In the genomic region with DNA sequence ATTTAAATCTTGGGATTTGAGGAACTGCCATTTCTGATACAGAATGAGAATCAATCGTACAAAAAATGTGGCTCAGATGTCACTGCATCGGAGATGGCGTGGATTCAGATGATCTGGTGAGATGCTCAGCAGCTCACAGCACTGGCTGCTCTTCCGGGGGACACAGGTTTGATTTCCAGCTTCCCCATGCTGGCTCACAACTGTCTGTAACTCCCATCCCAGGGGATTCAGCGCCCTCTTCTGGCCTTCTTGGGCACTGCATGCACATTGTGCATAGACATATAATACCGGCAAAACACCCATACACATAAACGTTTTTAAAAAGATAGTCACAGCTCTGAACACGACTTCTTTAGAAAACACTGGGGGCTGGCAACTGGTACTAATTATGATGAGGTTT, we compare ENCODE assay signal across 11 mouse cellular contexts. TPM values are rescaled to one million over a fixed set of nuclear protein-coding genes. Genes with fewer than 3 reads are reported as not detected.
DNase-seq lines count a peak whose midpoint lies in the region; ATAC-seq and TF ChIP-seq lines count a peak whose summit lies in the region.
"Had no signal": no experiment of that assay in that cellular context is flagged by ENCODE, and none has a peak within 500 bp of the region (broad histone marks: within the 10 kb centered on the region; RNA-seq: fewer than 3 reads in every experiment).

No protein-coding gene starts in this region.

- TF ChIP-seq CTCF in liver, adult 2 months (IDR thresholded peaks at IDR 0.05; ENCODE audit: low read depth, low read length), result peak; percentile 41
- peak; percentile 49 for TF ChIP-seq CTCF in bone marrow, adult 2 months (IDR thresholded peaks at IDR 0.05; ENCODE audit: control insufficient read depth, insufficient read depth, low read length)

- no peaks in the 10 kb centered on the region for H3K36me3 ChIP-seq in forebrain, embryonic 11.5 days (ENCODE audit: control insufficient read depth, insufficient read depth, low read length)
- no peaks in the 10 kb centered on the region for H3K36me3 ChIP-seq in forebrain, embryonic 10.5 days (replicated peaks)
- no peaks in the 10 kb centered on the region for H3K36me3 ChIP-seq in liver, adult 2 months (ENCODE audit: control insufficient read depth, insufficient read depth, low read length)
- no peaks in the 10 kb centered on the region for H3K36me3 ChIP-seq in liver, embryonic 11.5 days (ENCODE audit: control insufficient read depth, insufficient read depth, low read length)
- H3K36me3 ChIP-seq: embryonic facial prominence, embryonic 13.5 days; hindbrain, embryonic 15.5 days had no signal

- no peak overlapping the region for H3K27ac ChIP-seq in forebrain, embryonic 11.5 days (ENCODE audit: low read depth, low read length)
- H3K27ac ChIP-seq in forebrain, embryonic 10.5 days, result no peak overlapping the region
- H3K27ac ChIP-seq in liver, adult 2 months (replicated peaks; ENCODE audit: insufficient read depth, low read depth, low read length), result no peak overlapping the region
- H3K27ac ChIP-seq in liver, embryonic 11.5 days (ENCODE audit: low read depth, low read length), result no peak overlapping the region
- H3K27ac ChIP-seq in bone marrow, adult 2 months (ENCODE audit: control insufficient read depth, insufficient read depth, low read depth, low read length, poor library complexity), result no peak overlapping the region
- H3K27ac ChIP-seq: embryonic facial prominence, embryonic 13.5 days; hindbrain, embryonic 15.5 days had no signal

- no peak overlapping the region for H3K9ac ChIP-seq in forebrain, embryonic 11.5 days (ENCODE audit: low read length)
- no peak overlapping the region for H3K9ac ChIP-seq in liver, adult 2 months (ENCODE audit: low read depth, low read length)
- H3K9ac ChIP-seq in liver, embryonic 11.5 days (ENCODE audit: low read depth, low read length), result no peak overlapping the region
- H3K9ac ChIP-seq: embryonic facial prominence, embryonic 13.5 days; hindbrain, embryonic 15.5 days had no signal

- H3K4me1 ChIP-seq in forebrain, embryonic 11.5 days (replicated peaks; ENCODE audit: control insufficient read depth, insufficient read depth, low read length), result 0 out of 2 replicates have a peak, but pooled peaks cover 1% of the 10 kb centered on the region
- no peaks in the 10 kb centered on the region for H3K4me1 ChIP-seq in forebrain, embryonic 10.5 days
- no peaks in the 10 kb centered on the region; the same call in 1 of the 2 replicates for H3K4me1 ChIP-seq in liver, adult 2 months (ENCODE audit: control insufficient read depth, insufficient read depth, low read length)
- H3K4me1 ChIP-seq in liver, embryonic 11.5 days (replicated peaks; ENCODE audit: control insufficient read depth, insufficient read depth, low read length), result no peaks in the 10 kb centered on the region
- no peaks in the 10 kb centered on the region for H3K4me1 ChIP-seq in bone marrow, adult 2 months (ENCODE audit: control insufficient read depth, insufficient read depth, low read length)
- H3K4me1 ChIP-seq: embryonic facial prominence, embryonic 13.5 days had no signal

- 75% methylated on average over 8 of the region's 8 CpGs for WGBS in forebrain, embryonic 11.5 days
- WGBS in forebrain, embryonic 10.5 days, result 75% methylated on average over 8 of the region's 8 CpGs
- WGBS in liver, adult 2 months, result 72% methylated on average over 8 of the region's 8 CpGs
- 68% methylated on average over 8 of the region's 8 CpGs for WGBS in liver, embryonic 11.5 days
- WGBS in bone marrow, adult 2 months, result 73% methylated on average over 8 of the region's 8 CpGs

- TF ChIP-seq POLR2A in liver, adult 2 months (IDR thresholded peaks at IDR 0.05; ENCODE audit: extremely low read depth, insufficient read depth, low read length), result no peak
- no peak for TF ChIP-seq POLR2A in bone marrow, adult 2 months (IDR thresholded peaks at IDR 0.05; ENCODE audit: borderline replicate concordance, control insufficient read depth, low read depth, low read length)

- H3K4me3 ChIP-seq in forebrain, embryonic 11.5 days (ENCODE audit: low read depth, low read length), result no peak overlapping the region
- H3K4me3 ChIP-seq in forebrain, embryonic 10.5 days, result no peak overlapping the region
- no peak overlapping the region for H3K4me3 ChIP-seq in liver, adult 2 months (ENCODE audit: insufficient read depth, low read depth, low read length)
- no peak overlapping the region for H3K4me3 ChIP-seq in liver, embryonic 11.5 days (ENCODE audit: low read depth, low read length)
- no peak overlapping the region for H3K4me3 ChIP-seq in bone marrow, adult 2 months (replicated peaks; ENCODE audit: control insufficient read depth, low read depth, low read length)
- H3K4me3 ChIP-seq: embryonic facial prominence, embryonic 13.5 days; hindbrain, embryonic 15.5 days had no signal

- DNase-seq in forebrain, embryonic 11.5 days (ENCODE audit: low spot score), result peak; percentile 48
- DNase-seq in forebrain, embryonic 10.5 days (ENCODE audit: extremely low spot score, low spot score), result no peak
- no peak for DNase-seq in liver, adult 2 months (ENCODE audit: extremely low read depth, low read depth, low spot score)
- DNase-seq in liver, embryonic 11.5 days (ENCODE audit: low spot score), result no peak
- DNase-seq in B cell, adult 2 months, result peak; percentile 41 to 47
- no peak for DNase-seq in MN1 (ENCODE audit: low spot score)
- DNase-seq in layer of hippocampus, postnatal 14 days (ENCODE audit: low spot score in 2 of 2), result no peak
- DNase-seq: gastrocnemius, postnatal 10 days had no signal

- H3K27me3 ChIP-seq in forebrain, embryonic 11.5 days (ENCODE audit: control insufficient read depth, insufficient read depth, low read length), result no peaks in the 10 kb centered on the region
- no peaks in the 10 kb centered on the region for H3K27me3 ChIP-seq in forebrain, embryonic 10.5 days (ENCODE audit: poor library complexity, severe bottlenecking)
- no peaks in the 10 kb centered on the region for H3K27me3 ChIP-seq in liver, adult 2 months (ENCODE audit: control insufficient read depth, insufficient read depth, low read length)
- no peaks in the 10 kb centered on the region for H3K27me3 ChIP-seq in liver, embryonic 11.5 days (replicated peaks; ENCODE audit: control insufficient read depth, insufficient read depth, low read length)
- H3K27me3 ChIP-seq: embryonic facial prominence, embryonic 13.5 days; hindbrain, embryonic 15.5 days had no signal

- no peak for ATAC-seq in forebrain, embryonic 11.5 days (replicated peaks; ENCODE audit: low FRiP score)
- ATAC-seq in liver, embryonic 11.5 days (replicated peaks; ENCODE audit: low FRiP score), result no peak

- H3K4me2 ChIP-seq in forebrain, embryonic 11.5 days (ENCODE audit: low read depth, low read length, severe bottlenecking), result no peak overlapping the region
- no peak overlapping the region for H3K4me2 ChIP-seq in liver, embryonic 11.5 days
- H3K4me2 ChIP-seq: embryonic facial prominence, embryonic 13.5 days; hindbrain, embryonic 15.5 days had no signal

- H3K9me3 ChIP-seq in forebrain, embryonic 11.5 days (ENCODE audit: control insufficient read depth, low read length), result no peaks in the 10 kb centered on the region
- 0 out of 2 replicates have a peak, but pooled peaks cover 4% of the 10 kb centered on the region for H3K9me3 ChIP-seq in forebrain, embryonic 10.5 days
- H3K9me3 ChIP-seq in liver, embryonic 11.5 days (ENCODE audit: control insufficient read depth, low read length), result no peaks in the 10 kb centered on the region
- H3K9me3 ChIP-seq: embryonic facial prominence, embryonic 13.5 days had no signal

- H3K79me2 ChIP-seq in liver, adult 2 months (ENCODE audit: control insufficient read depth, insufficient read depth, low read length), result no peaks in the 10 kb centered on the region

RNA-seq across cellular contexts. Expression of gene Clec10a, which starts 21.6 kb away (rescaled TPM):
- 0.44 TPM in 1 of 2 replicates, not detected in the other for polyA plus RNA-seq in forebrain, embryonic 11.5 days (2014; fragmentation: Nextera tagmentation; extraction: Ambion mirVana)
- not detected in 2 replicates for polyA plus RNA-seq in forebrain, embryonic 10.5 days (2016; fragmentation: Nextera tagmentation; extraction: Ambion mirVana)
- total RNA-seq in liver, adult 2 months (2014; rRNA removed), result 0.55 and 0.67 TPM in 2 replicates
- polyA plus RNA-seq in liver, adult 2 months (2012; rRNA removed), result 0.27 and 0.95 TPM in 2 replicates
- 0.41 and 0.53 TPM in 2 replicates for polyA plus RNA-seq in liver, embryonic 11.5 days (2014; fragmentation: Nextera tagmentation; extraction: Ambion mirVana)
- polyA plus RNA-seq in bone marrow, adult 2 months (2011; ENCODE audit: insufficient read depth, insufficient read length, low replicate concordance, missing spikeins), result 6.4 and 15.1 TPM in 2 replicates
- total RNA-seq in layer of hippocampus, postnatal 14 days (2021), result 1 to 10 TPM; 1.1 to 2.3 TPM

RNA-seq across cellular contexts. Expression of gene Slc16a11, which starts 34.9 kb away (rescaled TPM):
- 0.91 and 1.0 TPM in 2 replicates for polyA plus RNA-seq in forebrain, embryonic 11.5 days (2014; fragmentation: Nextera tagmentation; extraction: Ambion mirVana)
- 0.79 and 1.2 TPM in 2 replicates for polyA plus RNA-seq in forebrain, embryonic 10.5 days (2016; fragmentation: Nextera tagmentation; extraction: Ambion mirVana)
- 6.6 and 12.5 TPM in 2 replicates for total RNA-seq in liver, adult 2 months (2014; rRNA removed)
- polyA plus RNA-seq in liver, adult 2 months (2012; rRNA removed), result 37.1 and 84.4 TPM in 2 replicates
- 0.75 and 0.81 TPM in 2 replicates for polyA plus RNA-seq in liver, embryonic 11.5 days (2014; fragmentation: Nextera tagmentation; extraction: Ambion mirVana)
- 1.9 and 2.4 TPM in 2 replicates for polyA plus RNA-seq in bone marrow, adult 2 months (2011; ENCODE audit: insufficient read depth, insufficient read length, low replicate concordance, missing spikeins)
- 10 to 100 TPM; 26.1 to 32.9 TPM for total RNA-seq in layer of hippocampus, postnatal 14 days (2021)

RNA-seq across cellular contexts. Expression of gene Slc16a13, which starts 43.2 kb away (rescaled TPM):
- polyA plus RNA-seq in forebrain, embryonic 11.5 days (2014; fragmentation: Nextera tagmentation; extraction: Ambion mirVana), result 14.6 and 15.8 TPM in 2 replicates
- polyA plus RNA-seq in forebrain, embryonic 10.5 days (2016; fragmentation: Nextera tagmentation; extraction: Ambion mirVana), result 14.6 and 16.1 TPM in 2 replicates
- 0.47 and 1.3 TPM in 2 replicates for total RNA-seq in liver, adult 2 months (2014; rRNA removed)
- 1.7 and 3.3 TPM in 2 replicates for polyA plus RNA-seq in liver, adult 2 months (2012; rRNA removed)
- polyA plus RNA-seq in liver, embryonic 11.5 days (2014; fragmentation: Nextera tagmentation; extraction: Ambion mirVana), result 9.1 and 10.1 TPM in 2 replicates
- 0.60 and 1.7 TPM in 2 replicates for polyA plus RNA-seq in bone marrow, adult 2 months (2011; ENCODE audit: insufficient read depth, insufficient read length, low replicate concordance, missing spikeins)
- 10 to 100 TPM in 1 of 2 experiments, 1 to 10 TPM in 1; 9.3 to 12.6 TPM for total RNA-seq in layer of hippocampus, postnatal 14 days (2021)

RNA-seq across cellular contexts. Expression of gene Mgl2, which starts 47.5 kb away (rescaled TPM):
- not detected in 2 replicates for polyA plus RNA-seq in forebrain, embryonic 11.5 days (2014; fragmentation: Nextera tagmentation; extraction: Ambion mirVana)
- not detected in 2 replicates for polyA plus RNA-seq in forebrain, embryonic 10.5 days (2016; fragmentation: Nextera tagmentation; extraction: Ambion mirVana)
- 0.27 TPM in 1 of 2 replicates, not detected in the other for total RNA-seq in liver, adult 2 months (2014; rRNA removed)
- polyA plus RNA-seq in liver, adult 2 months (2012; rRNA removed), result 0.06 and 0.09 TPM in 2 replicates
- 0.63 and 1.5 TPM in 2 replicates for polyA plus RNA-seq in liver, embryonic 11.5 days (2014; fragmentation: Nextera tagmentation; extraction: Ambion mirVana)
- 2.3 and 3.8 TPM in 2 replicates for polyA plus RNA-seq in bone marrow, adult 2 months (2011; ENCODE audit: insufficient read depth, insufficient read length, low replicate concordance, missing spikeins)
- 1 to 10 TPM in 1 of 2 experiments, under 1 TPM in 1; 0.55 to 1.2 TPM for total RNA-seq in layer of hippocampus, postnatal 14 days (2021)

RNA-seq across cellular contexts. Expression of gene Bcl6b, which starts 52.0 kb away (rescaled TPM):
- 4.9 and 6.8 TPM in 2 replicates for polyA plus RNA-seq in forebrain, embryonic 11.5 days (2014; fragmentation: Nextera tagmentation; extraction: Ambion mirVana)
- polyA plus RNA-seq in forebrain, embryonic 10.5 days (2016; fragmentation: Nextera tagmentation; extraction: Ambion mirVana), result 4.5 and 4.7 TPM in 2 replicates
- 0.74 and 0.81 TPM in 2 replicates for total RNA-seq in liver, adult 2 months (2014; rRNA removed)
- 0.56 and 1.3 TPM in 2 replicates for polyA plus RNA-seq in liver, adult 2 months (2012; rRNA removed)
- polyA plus RNA-seq in liver, embryonic 11.5 days (2014; fragmentation: Nextera tagmentation; extraction: Ambion mirVana), result 6.8 and 7.3 TPM in 2 replicates
- polyA plus RNA-seq in bone marrow, adult 2 months (2011; ENCODE audit: insufficient read depth, insufficient read length, low replicate concordance, missing spikeins), result 1.4 and 2.2 TPM in 2 replicates
- total RNA-seq in layer of hippocampus, postnatal 14 days (2021), result 1 to 10 TPM; 2.7 to 2.9 TPM

Comparison
In these comparisons a context has a peak if more than half of its experiments do, and no peak if none do; other contexts are left out.
1. DNase-seq: peak in forebrain, embryonic 11.5 days (single experiment) and B cell, adult 2 months (2 of 2); none in forebrain, embryonic 10.5 days (single experiment), liver, adult 2 months (single experiment), liver, embryonic 11.5 days (single experiment), MN1 (single experiment) and layer of hippocampus, postnatal 14 days (0 of 2).
2. RNA of gene Slc16a11, which starts 34.9 kb away (polyA plus RNA-seq): 37.1 to 84.4 TPM in liver, adult 2 months; 1.9 to 2.4 TPM in bone marrow, adult 2 months, 0.79 to 1.2 TPM in forebrain, embryonic 10.5 days, 0.91 to 1.0 TPM in forebrain, embryonic 11.5 days and 0.75 to 0.81 TPM in liver, embryonic 11.5 days; every median in the first group is over 10 times any median in the second.